Mouse (Mus musculus) limb, embryonic 10.5 days (tissue): ENCODE data around the gene Ccp110. TPM values are rescaled to one million over a fixed set of nuclear protein-coding genes. Genes with fewer than 3 reads are reported as not detected.

Experiments
- DNase-seq: peaks from one replicate; pipeline ENCODE4 v3.0.0-alpha.2; 2017; ENCODE audit warnings: low spot score
- H3K27ac ChIP-seq: fragments of 300-500 bp; sonication (generic); 2 replicates; pipeline ENCODE4 v1.5.1; 2016; ENCODE audit warnings: mild to moderate bottlenecking
- H3K27me3 ChIP-seq: fragments of 300-500 bp; sonication (generic); 2 replicates; pipeline ENCODE4 v1.6.1; 2016; ENCODE audit warnings: low read depth, mild to moderate bottlenecking; ENCODE audit not compliant: poor library complexity, severe bottlenecking
- H3K36me3 ChIP-seq: fragments of 300-500 bp; sonication (generic); 2 replicates; pipeline ENCODE4 v1.6.1; 2016; ENCODE audit warnings: mild to moderate bottlenecking, moderate library complexity
- H3K4me1 ChIP-seq: fragments of 300-500 bp; sonication (generic); 2 replicates; pipeline ENCODE4 v1.6.1; 2016
- H3K4me3 ChIP-seq: fragments of 300-500 bp; sonication (generic); 2 replicates; pipeline ENCODE4 v1.5.1; 2016; ENCODE audit warnings: mild to moderate bottlenecking, moderate library complexity
- H3K9me3 ChIP-seq: fragments of 300-500 bp; sonication (generic); replicated peaks from 2 replicates; pipeline ENCODE4 v1.6.1; 2016; ENCODE audit warnings: mild to moderate bottlenecking
- WGBS: fragments of 180-500 bp; shearing (Covaris S2); methylation state at CpG from one replicate; pipeline ENCODE4 v1.1.7; 2016; 5-methylcytosine and 5-hydroxymethylcytosine counted together
- polyA plus RNA-seq: library from polyadenylated mRNA; unstranded; fragments of >200 nt; fragmentation: Nextera tagmentation; extraction: Ambion mirVana; gene quantifications from 2 replicates; pipeline ENCODE4 v1.2.1, GENCODE M21; 2016

The Ccp110 gene
- polyA plus RNA-seq, 1 experiment from 2014 or later: 35.1 TPM

- no peak for DNase-seq
- Histone ChIP-seq H3K27me3 (no peaks in the 10 kb centered on the region), H3K27ac (no peak overlapping the region), H3K36me3 (peaks cover 9% of the 10 kb centered on the region), H3K9me3 (no peaks in the 10 kb centered on the region), H3K4me1 (no peaks in the 10 kb centered on the region), H3K4me3 (no peak overlapping the region)
- WGBS: 91% methylated on average over 6 of the region's 6 CpGs
Observed at GRCm38 (mm10) chr7:118786091-118786490, 73.7 kb downstream of the Ccp110 start.

Other genes with a start within 250 kb of the Ccp110 start
- 1.4 and 1.8 TPM in 2 replicates for gene Itpripl2, start 220.6 kb upstream of the Ccp110 start, polyA plus RNA-seq
- gene Coq7, start 179.2 kb upstream of the Ccp110 start, polyA plus RNA-seq: 131 and 134 TPM in 2 replicates
- gene Tmc7, start 127.8 kb upstream of the Ccp110 start, polyA plus RNA-seq: 4.6 and 4.7 TPM in 2 replicates
- not detected in 2 replicates for gene Tmc5, start 115.3 kb upstream of the Ccp110 start, polyA plus RNA-seq
- gene Gde1, start 6.8 kb upstream of the Ccp110 start, polyA plus RNA-seq: 62.8 and 64.9 TPM in 2 replicates
- gene Vps35l, start 27.7 kb downstream of the Ccp110 start, polyA plus RNA-seq: 58.5 and 60.2 TPM in 2 replicates
- 1.5 and 1.8 TPM in 2 replicates for gene Iqck, start 143.2 kb downstream of the Ccp110 start, polyA plus RNA-seq
- 124 and 141 TPM in 2 replicates for gene Knop1, start 143.7 kb downstream of the Ccp110 start, polyA plus RNA-seq